Mouse (Mus musculus) gastrocnemius, postnatal 14 days (tissue): Measurements from ENCODE around the gene Shisa7. TPM values are rescaled to one million over a fixed set of nuclear protein-coding genes. Genes with fewer than 3 reads are reported as not detected.

Experiments used
- DNase-seq: peaks from one replicate; pipeline ENCODE4 v3.0.0; 2021; ENCODE audit warnings: mixed read lengths
- intact Hi-C: fragments of 180-260 bp; cut with DNase I; formaldehyde crosslinking; loops from one replicate; pipeline ENCODE4 v1.15.1; 2025; ENCODE audit warnings: low total_unique reads
- total RNA-seq, 2 experiments: library from RNA; stranded (reverse); gene quantifications; 2 replicates each; pipeline ENCODE4 v1.2.3; 2021

Shisa7 gene
- total RNA-seq, 2 experiments from 2014 or later = not detected

- DNase-seq = peak; percentile 72
- intact Hi-C loops = no loop called here
These were observed 67.3 kb downstream of the Shisa7 start for GRCm38 (mm10) chr7:4776861-4777830.

GRCm38 (mm10) chr7:4776131-4776530 is 68.4 kb downstream of the Shisa7 start:
- intact Hi-C loops = no loop called here

More at GRCm38 (mm10) chr7:4776131-4776530, 68.4 kb downstream of the Shisa7 start:
- no peak for DNase-seq

Other genes starting within 250 kb of the Shisa7 start
- gene Ptprh, start 240.7 kb downstream of the Shisa7 start, total RNA-seq = not detected
- gene Tmem86b, start 213.3 kb downstream of the Shisa7 start, total RNA-seq = 1 to 10 TPM; 2.1 to 3.1 TPM
- gene Ppp6r1, start 185.7 kb downstream of the Shisa7 start, total RNA-seq = 10 to 100 TPM; 44.2 to 45.0 TPM
- gene Hspbp1, start 159.6 kb downstream of the Shisa7 start, total RNA-seq = 10 to 100 TPM; 19.7 to 20.3 TPM
- 1 to 10 TPM; 1.8 to 2.3 TPM for gene Brsk1, start 154.1 kb downstream of the Shisa7 start, total RNA-seq
- under 1 TPM in 1 of 2 experiments, not detected in 1; 0.12 TPM for gene Tmem150b, start 119.4 kb downstream of the Shisa7 start, total RNA-seq
- gene Kmt5c, start 104.6 kb downstream of the Shisa7 start, total RNA-seq = 10 to 100 TPM; 18.9 to 19.9 TPM
- 1 to 10 TPM; 2.6 to 2.9 TPM for gene Cox6b2, start 91.6 kb downstream of the Shisa7 start, total RNA-seq
- not detected for gene Fam71e2, start 73.4 kb downstream of the Shisa7 start, total RNA-seq
- gene Il11, start 61.8 kb downstream of the Shisa7 start, total RNA-seq = under 1 TPM in 1 of 2 experiments, not detected in 1; 0.13 TPM
- gene Tmem190, start 61.8 kb downstream of the Shisa7 start, total RNA-seq = not detected
- gene Tmem238, start 55.0 kb downstream of the Shisa7 start, total RNA-seq = 1 to 10 TPM; 2.5 to 4.1 TPM
- gene Rpl28, start 51.8 kb downstream of the Shisa7 start, total RNA-seq = 100 to 1,000 TPM; 613 to 657 TPM
- 10 to 100 TPM; 79.5 to 80.4 TPM for gene Ube2s, start 32.1 kb downstream of the Shisa7 start, total RNA-seq
- gene Isoc2b, start 25.6 kb upstream of the Shisa7 start, total RNA-seq = 1 to 10 TPM; 2.4 TPM
- 10 to 100 TPM; 15.8 to 16.7 TPM for gene Isoc2a, start 32.5 kb upstream of the Shisa7 start, total RNA-seq
- gene Gm36210, start 61.8 kb upstream of the Shisa7 start, total RNA-seq = not detected
- gene Zfp628, start 70.5 kb upstream of the Shisa7 start, total RNA-seq = 1 to 10 TPM; 7.9 to 8.4 TPM
- gene Nat14, start 77.3 kb upstream of the Shisa7 start, total RNA-seq = 1 to 10 TPM; 2.4 to 3.3 TPM
- gene Ssc5d, start 81.1 kb upstream of the Shisa7 start, total RNA-seq = 10 to 100 TPM; 28.5 to 33.4 TPM
- gene Sbk2, start 119.7 kb upstream of the Shisa7 start, total RNA-seq = 10 to 100 TPM; 39.9 to 51.4 TPM
- 1 to 10 TPM in 1 of 2 experiments, under 1 TPM in 1; 0.33 to 1.0 TPM for gene Sbk3, start 126.5 kb upstream of the Shisa7 start, total RNA-seq
- 10 to 100 TPM in 1 of 2 experiments, 1 to 10 TPM in 1; 9.0 to 10.5 TPM for gene Zfp579, start 151.5 kb upstream of the Shisa7 start, total RNA-seq
- 1 to 10 TPM; 5.8 to 6.0 TPM for gene Zfp524, start 169.7 kb upstream of the Shisa7 start, total RNA-seq
- 10 to 100 TPM; 16.3 to 16.5 TPM for gene Fiz1, start 170.0 kb upstream of the Shisa7 start, total RNA-seq
- not detected for gene Gm44973, start 170.8 kb upstream of the Shisa7 start, total RNA-seq
- 10 to 100 TPM; 12.6 to 13.4 TPM for gene Zfp865, start 175.7 kb upstream of the Shisa7 start, total RNA-seq
- under 1 TPM; 0.31 to 0.33 TPM for gene Ccdc106, start 175.9 kb upstream of the Shisa7 start, total RNA-seq
- gene 4632433K11Rik, start 189.4 kb upstream of the Shisa7 start, total RNA-seq = not detected
- 1 to 10 TPM; 4.3 to 5.0 TPM for gene Zfp784, start 193.8 kb upstream of the Shisa7 start, total RNA-seq
- gene Zfp580, start 206.8 kb upstream of the Shisa7 start, total RNA-seq = 1 to 10 TPM; 5.6 to 6.6 TPM
- 10 to 100 TPM; 52.0 to 62.2 TPM for gene U2af2, start 217.4 kb upstream of the Shisa7 start, total RNA-seq
- 100 to 1,000 TPM; 100 to 107 TPM for gene Epn1, start 235.5 kb upstream of the Shisa7 start, total RNA-seq